In genomic region chr4:138417882-138418281, GRCm38 (mm10) we compare ENCODE assay signal across 22 mouse cellular contexts. TPM values are rescaled to one million over a fixed set of nuclear protein-coding genes. Genes with fewer than 3 reads are reported as not detected.
"Had no signal": no experiment of that assay in that cellular context is flagged by ENCODE, and none has a peak within 500 bp of the region (broad histone marks: within the 10 kb centered on the region; RNA-seq: fewer than 3 reads in every experiment).

No protein-coding gene starts in this region.

- H3K4me3 ChIP-seq: left cerebral cortex, adult 2 months; liver, embryonic 13.5 days; midbrain, embryonic 12.5 days; stomach, embryonic 15.5 days had no signal

- ATAC-seq: inflammation-experienced regulatory T-cells, adult 6 months had no signal

- DNase-seq: kidney, adult 18-20 months; kidney, adult 9 months; kidney, postnatal 14 days; kidney, postnatal 4 days; layer of hippocampus, postnatal 36 days; liver, embryonic 13.5 days; lung, adult 2 months; lung, postnatal 14 days; lung, postnatal 4 days; right cerebral cortex, postnatal 25 days; spleen, adult 18-20 months; thymus, postnatal 25 days had no signal

- H3K27ac ChIP-seq: left cerebral cortex, adult 2 months; liver, embryonic 13.5 days; midbrain, embryonic 12.5 days; stomach, embryonic 15.5 days had no signal

- H3K9ac ChIP-seq: liver, embryonic 13.5 days; midbrain, embryonic 12.5 days; stomach, embryonic 15.5 days had no signal

- H3K4me1 ChIP-seq: liver, embryonic 13.5 days had no signal

- H3K9me3 ChIP-seq: liver, embryonic 13.5 days; midbrain, embryonic 12.5 days; stomach, embryonic 15.5 days had no signal

- H3K36me3 ChIP-seq: liver, embryonic 13.5 days; midbrain, embryonic 12.5 days; stomach, embryonic 15.5 days had no signal

- H3K4me2 ChIP-seq: liver, embryonic 13.5 days; midbrain, embryonic 12.5 days; stomach, embryonic 15.5 days had no signal

RNA-seq across cellular contexts. Expression of gene Fam43b, which starts 21.6 kb away (rescaled TPM):
- total RNA-seq: liver, adult 2 months; megakaryocyte progenitor cell, adult 5-6 weeks; megakaryocyte-erythroid progenitor cell, adult 5-6 weeks had no signal
- polyA plus RNA-seq: inflammation-experienced regulatory T-cells, adult 6 months; limb, embryonic 11.5 days; liver, adult 2 months; liver, embryonic 13.5 days; liver, embryonic 16.5 days; lung, adult 2 months; neural tube, embryonic 11.5 days; stomach, embryonic 15.5 days had no signal

RNA-seq across cellular contexts. Expression of gene Cda, which starts 50.1 kb away (rescaled TPM):
- polyA plus RNA-seq: inflammation-experienced regulatory T-cells, adult 6 months had no signal
